Mouse (Mus musculus): ENCODE measurements at regions not wholly inside any gene's neighbourhood (a gene's known extent, or its start where the extent isn't known, plus 50 kb on each side); places are given as distances from the start of the nearest gene placed in this dataset.
A peak's percentile ranks its signal among the peaks of the same experiment; 100 is the strongest.

DNA sequence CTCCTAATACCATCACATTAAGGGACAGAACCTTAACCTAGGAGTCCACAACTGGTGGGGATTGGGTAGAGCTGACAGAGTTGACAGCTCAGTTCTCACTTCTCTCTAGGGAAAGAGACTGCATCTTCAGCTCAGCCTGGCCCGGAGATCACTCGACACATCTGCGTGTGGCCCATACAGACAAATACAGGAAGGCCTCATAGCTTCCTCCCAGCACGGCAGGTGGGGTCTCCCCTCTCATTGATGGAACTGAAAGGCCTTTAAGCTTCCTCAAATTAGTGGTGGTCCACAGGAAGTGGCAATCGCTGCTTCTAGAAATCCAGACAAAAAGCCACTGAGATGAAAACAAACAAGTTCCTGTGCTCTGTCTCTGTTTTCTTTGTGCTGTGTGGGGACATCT lies 83.4 kb upstream of the Cxcr4 start:
- DNase-seq (ENCODE audit: low spot score) = no peak

DNA sequence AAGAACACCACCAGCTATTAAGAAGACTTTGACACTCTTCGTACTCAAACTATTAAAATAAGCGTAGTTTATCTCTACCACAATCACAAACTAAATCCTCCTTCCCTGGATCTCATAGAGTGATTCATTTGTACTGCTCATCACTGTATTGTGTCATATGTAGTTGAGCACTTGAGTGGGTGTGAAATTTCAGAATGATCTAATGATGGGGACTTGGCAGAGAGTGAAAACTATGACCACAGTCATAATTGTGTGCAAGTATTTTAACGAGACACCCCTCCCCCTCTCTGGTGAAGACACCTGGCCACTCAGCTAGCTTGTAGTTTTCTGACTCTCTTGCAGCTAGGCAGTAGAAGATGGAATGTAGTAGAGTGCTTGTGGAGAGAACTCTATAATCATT lies 80.2 kb upstream of the Cxcr4 start:
- DNase-seq (ENCODE audit: low spot score) = no peak

DNA sequence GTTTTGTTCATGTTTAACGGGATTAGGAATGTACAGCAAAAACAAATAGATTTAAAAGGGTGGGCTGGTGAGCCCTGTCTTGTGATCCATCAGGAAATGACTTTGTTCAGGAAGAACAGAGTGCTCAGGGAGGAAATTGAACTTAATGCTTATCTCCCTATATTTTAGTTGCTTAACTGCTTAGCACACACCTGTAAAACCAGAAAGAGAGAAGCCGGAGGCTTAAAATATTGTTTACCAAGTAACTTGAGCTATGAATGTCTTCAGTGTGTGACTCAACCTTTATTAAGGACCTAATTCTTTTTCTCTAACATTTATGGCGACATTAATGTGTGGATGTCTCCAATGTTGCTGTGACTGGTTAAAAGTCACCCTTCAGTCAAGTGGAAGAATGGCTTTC lies 79.4 kb upstream of the Cxcr4 start:
- DNase-seq (ENCODE audit: low spot score) = no peak

DNA sequence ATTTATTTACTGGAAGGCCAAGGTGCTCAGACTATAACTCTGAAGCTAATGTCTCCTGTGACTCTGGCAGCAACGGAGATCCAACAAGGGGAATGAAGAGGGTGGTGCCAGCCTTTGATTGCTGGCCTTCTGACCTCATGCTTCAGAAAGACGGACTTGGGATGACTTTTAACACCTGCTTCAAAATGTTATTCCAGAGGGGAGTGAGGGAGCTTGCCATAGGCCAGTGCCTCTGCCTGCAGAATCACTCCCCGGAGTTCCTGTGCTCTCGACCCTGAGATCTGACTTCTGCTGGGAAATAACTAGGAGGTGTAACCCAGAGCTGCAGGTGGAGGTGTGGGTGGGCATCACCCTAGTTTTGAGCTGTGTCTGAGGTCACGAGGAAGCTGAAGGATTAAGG lies 78.9 kb upstream of the Cxcr4 start:
- no peak for DNase-seq (ENCODE audit: low spot score)

DNA sequence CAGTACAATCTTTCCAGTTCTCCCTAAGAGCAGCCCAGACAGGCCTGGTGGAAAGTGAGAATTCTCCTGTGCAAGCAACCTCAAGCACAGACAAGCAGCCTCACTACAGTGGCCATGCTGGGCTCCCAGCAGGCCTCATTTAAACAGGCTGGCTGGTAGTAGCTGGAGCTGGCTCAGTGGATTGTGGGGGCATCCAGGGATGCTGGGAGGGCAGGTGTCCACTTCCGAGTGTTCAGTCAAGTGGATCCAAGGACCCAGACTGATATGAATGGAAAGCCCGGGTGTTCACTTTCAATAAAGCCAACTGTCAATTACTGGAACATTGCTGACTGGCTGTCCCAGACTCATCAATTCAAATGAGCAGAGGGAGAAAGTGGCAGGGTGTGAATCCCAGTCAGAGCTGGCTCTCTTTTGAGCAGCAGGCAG lies 77.2 kb upstream of the Cxcr4 start:
- DNase-seq (ENCODE audit: low spot score) = no peak

DNA sequence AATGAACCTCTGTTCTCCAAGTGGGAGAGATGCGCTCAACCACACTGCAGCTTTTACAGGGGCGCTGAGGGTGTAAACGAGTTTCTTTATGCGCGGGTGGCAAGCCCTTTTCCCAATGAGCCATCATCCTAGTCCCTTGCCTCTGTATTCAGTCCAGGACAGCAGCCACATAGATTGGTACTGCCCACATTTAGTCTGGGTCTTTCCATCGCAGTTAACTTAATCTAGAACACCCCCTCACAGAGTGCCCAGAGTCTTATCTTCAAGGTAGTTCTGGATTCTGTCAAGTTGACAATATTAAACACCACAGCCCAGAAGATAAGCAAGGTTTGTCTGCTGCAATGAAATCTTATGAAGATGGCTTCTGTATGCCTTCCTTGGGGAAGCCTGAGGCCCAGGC lies 76.6 kb upstream of the Cxcr4 start:
- DNase-seq (ENCODE audit: low spot score) = no peak

DNA sequence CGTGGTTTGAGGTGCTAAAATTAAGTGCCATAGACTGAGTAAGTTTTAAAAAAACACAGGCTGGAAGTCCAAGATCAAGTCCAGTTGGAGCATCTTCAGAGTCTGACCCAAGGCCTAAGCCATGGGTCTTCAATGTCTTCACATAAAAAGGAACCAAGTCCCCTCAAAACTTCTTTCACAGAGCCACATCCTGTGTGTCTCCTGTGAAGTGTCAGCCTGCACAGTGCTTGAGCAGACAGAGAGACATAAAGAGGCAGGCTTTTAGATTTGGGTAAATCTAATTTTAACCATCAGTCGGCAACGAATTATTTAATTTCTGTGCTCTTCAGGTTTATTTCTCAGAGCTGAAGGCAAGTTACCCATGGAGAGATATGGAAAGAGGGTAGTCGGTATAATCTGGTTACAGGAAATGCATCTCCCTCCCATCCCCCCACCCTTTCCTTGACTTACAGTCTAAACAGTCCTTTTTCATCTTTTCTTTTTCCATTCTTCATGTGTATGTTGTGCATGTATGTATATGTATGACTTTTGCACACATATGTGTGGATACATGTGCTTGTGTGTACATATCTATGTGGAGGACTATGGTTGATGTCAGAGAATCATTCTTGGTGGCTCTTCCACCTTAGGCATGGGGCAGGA lies 75.1 kb upstream of the Cxcr4 start:
- no peak for DNase-seq (ENCODE audit: low spot score)

DNA sequence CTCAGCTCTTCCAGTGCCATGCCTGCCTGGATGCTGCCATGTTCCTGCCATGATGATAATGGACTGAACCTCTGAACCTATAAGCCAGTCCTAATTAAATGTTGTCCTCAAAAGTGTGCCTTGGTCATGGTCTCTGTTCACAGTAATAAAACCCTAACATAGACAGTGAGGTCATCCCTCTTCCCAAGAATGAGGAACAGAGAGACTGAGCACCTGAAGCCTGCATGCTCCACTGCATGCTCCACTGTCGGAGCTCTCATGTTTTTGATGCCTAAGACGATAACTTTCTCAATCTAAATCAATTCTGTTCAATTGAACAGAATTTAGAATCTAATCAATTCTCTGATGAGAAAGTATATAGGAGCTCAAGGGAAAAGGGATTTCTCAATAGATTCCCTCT lies 71.1 kb upstream of the Cxcr4 start:
- no peak for DNase-seq (ENCODE audit: low spot score)

DNA sequence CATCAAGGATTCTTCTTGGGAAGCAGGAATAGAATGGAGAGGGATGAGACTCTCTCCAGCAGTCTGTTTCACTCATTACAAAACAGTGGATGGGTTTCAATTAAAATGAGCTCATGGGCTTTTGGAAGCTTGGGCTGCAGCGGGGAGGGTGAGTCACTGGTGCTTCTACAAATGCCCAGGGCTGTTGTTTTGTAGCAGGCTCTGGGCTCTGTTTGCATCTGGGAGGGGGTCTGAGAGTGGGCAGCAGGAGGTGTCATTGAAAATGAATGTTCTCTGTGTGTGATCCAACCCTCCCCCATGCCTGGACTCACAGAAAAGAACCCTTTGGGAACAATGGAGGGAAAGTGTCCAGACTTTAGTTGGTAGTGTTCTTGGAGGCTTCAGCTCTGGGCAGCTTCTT lies 67.8 kb upstream of the Cxcr4 start:
- no peak for DNase-seq (ENCODE audit: low spot score)

DNA sequence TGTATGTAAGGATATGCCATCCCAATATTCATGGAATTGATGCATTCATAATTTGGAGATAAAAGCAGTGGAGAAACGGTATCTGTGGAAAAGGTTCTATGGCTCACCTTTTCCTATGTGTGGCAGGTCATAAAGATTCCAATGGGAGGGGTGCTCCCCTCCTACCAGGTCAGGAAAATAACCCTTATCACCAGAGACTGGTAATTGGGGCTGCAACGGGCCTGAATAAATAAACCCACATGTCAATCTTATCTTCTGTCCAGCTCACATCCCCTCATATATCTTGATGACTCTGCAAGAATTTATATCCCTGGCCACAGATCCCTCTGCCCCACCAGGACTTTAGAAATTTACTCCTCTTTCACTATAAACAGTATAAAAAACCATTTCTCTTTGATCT lies 66.7 kb upstream of the Cxcr4 start:
- DNase-seq (ENCODE audit: low spot score) = no peak

DNA sequence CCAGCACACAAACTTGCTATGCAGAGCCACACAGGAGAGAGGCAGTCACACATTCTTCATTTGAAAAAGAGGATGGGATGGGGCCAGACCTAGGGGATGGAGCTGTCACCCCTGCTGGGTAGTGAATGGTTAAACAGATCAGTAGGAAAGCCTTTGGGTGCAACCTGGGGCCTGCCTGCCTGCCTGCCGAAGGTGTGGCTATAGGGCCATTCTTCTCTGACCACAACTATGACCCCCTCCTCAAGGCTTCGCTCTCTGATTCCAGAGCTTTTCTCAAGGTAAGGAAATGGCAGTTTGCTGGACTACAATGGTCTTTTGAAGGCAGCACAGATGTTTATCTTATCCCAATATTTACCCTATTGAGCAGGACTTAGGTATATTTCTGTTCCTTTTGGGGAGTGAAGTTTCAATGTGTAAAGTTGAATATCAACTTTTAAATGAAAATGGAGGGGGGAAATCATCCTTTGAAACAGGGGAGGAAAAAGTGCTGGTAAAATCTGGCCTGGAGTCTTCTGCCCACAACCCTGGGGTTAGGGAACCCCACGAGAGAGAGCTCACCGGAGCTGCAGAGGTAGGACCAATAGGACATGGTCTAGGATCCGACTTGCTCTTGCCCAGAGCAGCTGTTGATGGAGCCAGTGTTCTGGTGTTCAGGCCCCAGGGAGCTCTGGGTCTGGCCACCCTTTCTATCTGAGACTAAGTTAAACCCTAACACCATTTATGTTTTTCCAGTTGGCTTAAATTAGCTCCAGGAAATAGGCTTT lies 62.2 kb upstream of the Cxcr4 start:
- DNase-seq (ENCODE audit: low spot score) = no peak

DNA sequence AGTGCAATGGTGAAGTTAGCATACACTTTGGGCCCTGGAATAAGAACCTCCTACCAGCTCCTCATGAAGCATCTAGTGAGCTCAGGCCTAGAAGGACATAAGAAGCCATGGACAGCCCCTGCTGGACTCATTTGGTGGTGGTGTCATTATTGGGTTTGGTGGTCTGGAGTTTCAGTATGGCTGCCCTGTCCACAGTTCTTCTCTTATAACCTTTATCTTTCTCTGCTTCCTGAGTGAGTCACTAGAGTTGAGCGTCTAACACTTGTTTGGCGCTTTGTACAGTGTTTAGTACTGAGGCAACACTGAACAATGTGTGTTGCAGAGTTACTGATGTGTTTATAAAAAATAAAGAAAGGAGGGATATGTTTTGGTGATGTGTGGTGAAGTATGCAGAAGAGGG lies 58.5 kb upstream of the Cxcr4 start:
- no peak for DNase-seq (ENCODE audit: low spot score)

DNA sequence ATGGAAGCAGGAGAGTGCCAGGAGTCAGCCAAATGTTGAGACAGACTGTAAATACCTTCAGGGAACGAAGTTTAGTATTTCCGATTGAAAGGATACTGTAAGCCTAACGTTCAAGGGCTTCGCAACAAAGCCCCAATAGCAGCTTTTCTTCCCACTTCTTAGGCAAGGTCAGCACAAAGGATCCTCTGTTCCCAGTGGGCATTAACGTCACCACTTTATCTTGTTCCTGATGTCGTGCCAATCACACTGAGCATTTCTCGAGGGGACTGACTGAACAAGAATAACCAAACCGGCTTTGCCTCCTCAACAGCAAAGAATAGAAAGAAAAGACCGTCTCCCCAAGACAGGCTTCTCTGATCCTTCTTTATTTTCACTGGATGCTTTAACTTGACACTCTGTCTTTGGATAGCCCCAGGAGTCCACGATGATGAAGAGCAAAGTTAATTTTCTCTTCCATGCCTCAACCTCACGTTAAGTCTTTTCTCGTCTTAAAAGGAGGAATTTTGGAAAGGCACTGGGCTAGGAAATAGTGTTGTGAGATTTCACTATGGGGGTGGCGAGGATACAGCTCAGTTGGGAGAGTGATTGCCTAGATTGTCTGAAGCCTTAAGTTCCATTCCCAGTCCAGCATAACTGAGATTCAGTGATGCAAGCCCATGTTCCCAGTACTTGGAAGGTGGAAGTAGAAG lies 57.5 kb upstream of the Cxcr4 start:
- DNase-seq (ENCODE audit: low spot score) = peak; percentile 48

DNA sequence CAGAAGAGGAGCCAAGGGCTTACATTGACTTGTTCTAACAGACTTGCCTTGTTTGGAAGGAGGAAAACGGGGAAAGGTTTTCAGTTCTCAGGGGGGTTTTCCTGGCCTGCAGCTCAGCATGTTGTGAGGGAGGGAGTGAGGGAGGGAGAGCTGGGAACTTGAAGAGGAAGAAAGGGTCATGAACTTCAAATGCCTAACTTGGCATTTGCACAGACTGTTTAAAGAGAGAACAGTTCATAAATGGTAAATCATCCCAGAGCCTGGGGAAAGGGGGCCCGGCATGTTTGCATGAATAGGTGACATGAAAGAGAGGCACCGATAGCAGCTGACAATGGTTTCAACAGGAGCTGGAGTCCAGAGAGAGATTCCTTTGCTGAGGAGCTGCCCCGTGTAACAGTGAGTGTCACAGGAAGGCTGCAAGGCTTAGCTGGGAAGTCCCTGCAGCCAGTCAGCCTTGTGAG lies 51.3 kb upstream of the Cxcr4 start:
- no peak for DNase-seq (ENCODE audit: low spot score)

DNA sequence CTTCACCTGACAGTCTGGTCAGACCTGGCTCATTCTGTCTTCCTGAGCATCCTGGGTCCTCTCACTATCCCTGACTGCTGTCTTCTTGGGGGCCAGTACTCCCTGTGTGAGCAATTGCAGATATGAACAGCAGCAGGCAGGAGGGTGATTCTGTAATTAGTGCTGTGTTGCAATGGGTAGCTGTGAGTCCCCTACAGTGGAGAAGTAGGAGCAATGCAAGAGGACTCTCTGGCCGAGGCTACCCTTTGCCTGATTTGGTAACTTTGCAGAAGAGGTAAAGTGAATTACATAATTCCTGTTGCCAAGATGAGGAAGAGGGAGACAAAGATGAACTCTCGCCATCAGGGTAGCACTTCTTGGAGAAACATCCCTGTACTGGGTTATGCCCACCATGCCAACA lies 50.1 kb upstream of the Cxcr4 start:
- no peak for DNase-seq (ENCODE audit: low spot score)

Measured in testis, postnatal 14 days (tissue).